Mouse (Mus musculus) ES-Bruce4 (cell line): ENCODE results near the gene Olfm3.

Experiments
- CTCF ChIP-seq: IDR thresholded peaks from one replicate; pipeline ENCODE4 v1.8.1; 2011; ENCODE audit warnings: low read depth, low read length
- POLR2A ChIP-seq: IDR thresholded peaks from one replicate; pipeline ENCODE4 v1.8.1; 2011; ENCODE audit warnings: low read length; ENCODE audit not compliant: insufficient read depth

GRCm38 (mm10) chr3:115145722-115146121, 241.8 kb downstream of the Olfm3 start:
- TF ChIP-seq CTCF (no peak), POLR2A (no peak)
